Mouse (Mus musculus): ENCODE results near the gene Camkk2. TPM values are rescaled to one million over a fixed set of nuclear protein-coding genes. Genes with fewer than 3 reads are reported as not detected.

Gene Camkk2
- polyA plus RNA-seq, 1 experiment, result 21.2 TPM

- Histone ChIP-seq H3K27ac (ENCODE audit: insufficient read depth, low read length) (no peak overlapping the region), H3K36me3 (ENCODE audit: control insufficient read depth, insufficient read depth, low read length) (peaks cover 10% of the 10 kb centered on the region), H3K4me3 (ENCODE audit: extremely low read depth, insufficient read depth, insufficient read length) (no peak overlapping the region), H3K4me1 (ENCODE audit: control insufficient read depth, insufficient read depth, insufficient read length) (no peaks in the 10 kb centered on the region; the same call in 1 of the 2 replicates), H3K27me3 (ENCODE audit: control insufficient read depth, insufficient read depth, low read length) (no peaks in the 10 kb centered on the region)
- no peak for DNase-seq (ENCODE audit: low read depth in 1 of 2, low spot score in 2 of 2)
- TF ChIP-seq CTCF (IDR thresholded peaks at IDR 0.05; ENCODE audit: extremely low read depth, insufficient read depth, insufficient read length, insufficient replicate concordance) (no peak), POLR2A (IDR thresholded peaks at IDR 0.05; ENCODE audit: low read depth, low read length) (no peak)
- 93% methylated on average over 2 of the region's 2 CpGs for WGBS
Observed at GRCm38 (mm10) chr5:122716793-122717192, 62.4 kb downstream of the Camkk2 start.

DNA sequence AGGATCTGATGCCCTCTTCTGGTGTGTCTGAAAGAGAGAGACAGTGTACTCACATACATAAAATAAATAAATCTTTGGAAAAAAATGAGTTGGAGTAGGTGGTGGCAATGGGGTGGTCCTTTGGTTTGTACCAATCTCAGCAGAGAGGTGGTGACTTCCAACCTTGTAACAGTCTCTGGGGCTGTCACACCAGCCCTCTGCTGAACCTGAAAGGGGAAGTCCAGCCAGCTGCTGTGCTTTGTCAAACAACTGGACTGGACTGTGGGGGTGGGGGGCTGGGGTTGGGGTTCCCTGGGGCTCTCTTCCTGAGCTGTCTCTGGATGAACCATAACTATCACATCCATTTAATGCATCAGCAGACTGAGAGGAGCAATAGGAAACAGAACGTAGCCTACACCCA is 63.5 kb downstream of the Camkk2 start:
- peaks cover 10% of the 10 kb centered on the region for H3K36me3 ChIP-seq (ENCODE audit: control insufficient read depth, insufficient read depth, low read length)
- 59% methylated on average over 1 of the region's 1 CpGs for WGBS
- TF ChIP-seq POLR2A (IDR thresholded peaks at IDR 0.05; ENCODE audit: low read depth, low read length) (no peak), CTCF (IDR thresholded peaks at IDR 0.05; ENCODE audit: extremely low read depth, insufficient read depth, insufficient read length, insufficient replicate concordance) (no peak)
- H3K4me1 ChIP-seq (ENCODE audit: control insufficient read depth, insufficient read depth, insufficient read length), result no peaks in the 10 kb centered on the region; the same call in 1 of the 2 replicates
- no peak overlapping the region for H3K4me3 ChIP-seq (ENCODE audit: extremely low read depth, insufficient read depth, insufficient read length)
- H3K27ac ChIP-seq (ENCODE audit: insufficient read depth, low read length), result no peak overlapping the region
- no peak for DNase-seq (ENCODE audit: low read depth in 1 of 2, low spot score in 2 of 2)
- no peaks in the 10 kb centered on the region for H3K27me3 ChIP-seq (ENCODE audit: control insufficient read depth, insufficient read depth, low read length)

DNA sequence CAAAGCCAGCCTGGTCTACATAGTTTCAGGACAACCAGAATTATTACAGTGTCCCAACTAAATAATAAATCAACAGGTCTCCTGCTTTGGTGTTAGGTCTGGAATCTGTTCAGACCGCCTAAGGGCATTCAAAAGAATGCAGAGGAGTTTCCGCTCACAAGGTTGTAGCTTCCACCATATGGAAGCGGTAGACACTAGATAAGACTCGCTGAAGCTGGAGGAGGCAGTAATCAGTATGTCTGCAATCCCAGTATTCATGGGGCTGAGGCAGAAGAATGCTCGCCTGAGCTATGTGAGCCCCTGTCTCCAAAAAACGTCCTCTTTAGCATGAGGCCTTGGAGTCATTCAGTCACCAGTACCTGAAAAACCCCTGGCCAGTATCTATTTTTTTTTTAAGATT is 70.4 kb downstream of the Camkk2 start:
- H3K27ac ChIP-seq (ENCODE audit: insufficient read depth, low read length), result no peak overlapping the region
- H3K27me3 ChIP-seq (ENCODE audit: control insufficient read depth, insufficient read depth, low read length), result no peaks in the 10 kb centered on the region
- H3K4me3 ChIP-seq (ENCODE audit: extremely low read depth, insufficient read depth, insufficient read length), result no peak overlapping the region
- no peak for DNase-seq (ENCODE audit: low read depth in 1 of 2, low spot score in 2 of 2)
- H3K4me1 ChIP-seq (ENCODE audit: control insufficient read depth, insufficient read depth, insufficient read length), result no peaks in the 10 kb centered on the region; the same call in 1 of the 2 replicates
- no peaks in the 10 kb centered on the region for H3K36me3 ChIP-seq (ENCODE audit: control insufficient read depth, insufficient read depth, low read length)
- 77% methylated on average over 6 of the region's 6 CpGs for WGBS
- TF ChIP-seq CTCF (IDR thresholded peaks at IDR 0.05; ENCODE audit: extremely low read depth, insufficient read depth, insufficient read length, insufficient replicate concordance) (no peak), POLR2A (IDR thresholded peaks at IDR 0.05; ENCODE audit: low read depth, low read length) (no peak)

- TF ChIP-seq POLR2A (IDR thresholded peaks at IDR 0.05; ENCODE audit: low read depth, low read length), result peak; percentile 78
- TF ChIP-seq CTCF (IDR thresholded peaks at IDR 0.05; ENCODE audit: extremely low read depth, insufficient read depth, insufficient read length, insufficient replicate concordance), result no peak
- DNase-seq (ENCODE audit: low read depth in 1 of 2, low spot score in 2 of 2), result peak; percentile 75 to 87
- Histone ChIP-seq H3K4me1 (ENCODE audit: control insufficient read depth, insufficient read depth, insufficient read length) (no peaks in the 10 kb centered on the region; the same call in 1 of the 2 replicates), H3K27ac (ENCODE audit: insufficient read depth, low read length) (peak within 1 kb of the TSS; percentile 95), H3K36me3 (ENCODE audit: control insufficient read depth, insufficient read depth, low read length) (no peaks in the 10 kb centered on the region), H3K27me3 (ENCODE audit: control insufficient read depth, insufficient read depth, low read length) (no peaks in the 10 kb centered on the region), H3K4me3 (ENCODE audit: extremely low read depth, insufficient read depth, insufficient read length) (peak within 1 kb of the TSS; percentile 76)
- WGBS, result 1% methylated on average over 65 of the region's 66 CpGs
Observed at GRCm38 (mm10) chr5:122707276-122708181, 71.7 kb downstream of the Camkk2 start, which contains the start of gene P2rx4. TSS of gene P2rx4 (plus strand) at chr5:122707544.

- no peaks in the 10 kb centered on the region for H3K27me3 ChIP-seq (ENCODE audit: control insufficient read depth, insufficient read depth, low read length)
- TF ChIP-seq POLR2A (IDR thresholded peaks at IDR 0.05; ENCODE audit: low read depth, low read length) (no peak), CTCF (IDR thresholded peaks at IDR 0.05; ENCODE audit: extremely low read depth, insufficient read depth, insufficient read length, insufficient replicate concordance) (no peak)
- H3K36me3 ChIP-seq (ENCODE audit: control insufficient read depth, insufficient read depth, low read length), result no peaks in the 10 kb centered on the region
- 31% methylated on average over 5 of the region's 5 CpGs for WGBS
- no peak for DNase-seq (ENCODE audit: low read depth in 1 of 2, low spot score in 2 of 2)
- H3K4me3 ChIP-seq (ENCODE audit: extremely low read depth, insufficient read depth, insufficient read length), result peak overlapping the region; percentile 76
- H3K27ac ChIP-seq (ENCODE audit: insufficient read depth, low read length), result peak overlapping the region; percentile 95
- H3K4me1 ChIP-seq (ENCODE audit: control insufficient read depth, insufficient read depth, insufficient read length), result no peaks in the 10 kb centered on the region; the same call in 1 of the 2 replicates
Observed at GRCm38 (mm10) chr5:122706917-122707275, 72.3 kb downstream of the Camkk2 start.

DNA sequence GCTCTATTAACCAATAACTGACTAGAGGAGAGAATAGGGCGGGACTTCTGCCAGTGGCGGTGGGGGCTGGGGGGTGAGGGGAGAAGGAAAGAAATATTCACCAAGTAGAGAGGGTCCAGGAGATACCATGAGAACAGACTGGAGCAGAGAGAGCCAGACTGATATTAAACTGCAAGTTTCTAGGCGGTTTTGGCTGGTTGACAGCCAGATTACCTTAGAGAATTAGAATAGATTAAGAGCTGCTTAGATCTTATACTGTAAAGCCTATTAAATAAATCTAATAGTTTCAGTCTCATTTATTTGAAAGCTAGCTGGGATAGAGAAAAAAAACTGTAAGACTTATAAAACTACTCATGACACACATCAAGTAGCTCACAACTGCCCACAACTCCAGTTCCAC is 74.0 kb downstream of the Camkk2 start:
- Histone ChIP-seq H3K4me1 (ENCODE audit: control insufficient read depth, insufficient read depth, insufficient read length) (peaks cover 3% of the 10 kb centered on the region; the same call in 1 of the 2 replicates), H3K4me3 (ENCODE audit: extremely low read depth, insufficient read depth, insufficient read length) (no peak overlapping the region), H3K36me3 (ENCODE audit: control insufficient read depth, insufficient read depth, low read length) (no peaks in the 10 kb centered on the region), H3K27ac (ENCODE audit: insufficient read depth, low read length) (no peak overlapping the region), H3K27me3 (ENCODE audit: control insufficient read depth, insufficient read depth, low read length) (no peaks in the 10 kb centered on the region)
- WGBS, result 80% methylated on average over 3 of the region's 3 CpGs
- TF ChIP-seq POLR2A (IDR thresholded peaks at IDR 0.05; ENCODE audit: low read depth, low read length), result no peak
- DNase-seq (ENCODE audit: low read depth in 1 of 2, low spot score in 2 of 2), result no peak

DNA sequence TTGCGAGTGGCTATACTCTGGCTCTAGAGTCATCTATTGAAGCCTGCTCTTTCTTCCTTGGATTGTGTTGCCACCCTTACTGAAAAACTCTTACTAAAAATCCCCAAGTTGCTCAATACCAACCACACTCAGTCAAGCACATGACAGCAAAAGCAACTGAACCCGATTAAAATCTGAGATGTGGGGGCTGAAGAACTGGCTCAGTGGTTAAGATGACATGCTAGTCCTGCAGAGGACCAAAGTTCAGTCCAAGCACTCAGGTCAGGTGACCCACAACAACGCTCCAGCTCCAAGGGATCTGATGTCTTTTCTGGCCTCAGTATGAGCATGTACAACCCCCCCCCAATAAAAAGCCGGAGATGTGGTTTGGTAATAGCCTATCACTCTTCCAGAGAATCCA is 74.6 kb downstream of the Camkk2 start:
- Histone ChIP-seq H3K4me3 (ENCODE audit: extremely low read depth, insufficient read depth, insufficient read length) (no peak overlapping the region), H3K27ac (ENCODE audit: insufficient read depth, low read length) (no peak overlapping the region), H3K4me1 (ENCODE audit: control insufficient read depth, insufficient read depth, insufficient read length) (peaks cover 3% of the 10 kb centered on the region; the same call in 1 of the 2 replicates), H3K27me3 (ENCODE audit: control insufficient read depth, insufficient read depth, low read length) (no peaks in the 10 kb centered on the region), H3K36me3 (ENCODE audit: control insufficient read depth, insufficient read depth, low read length) (no peaks in the 10 kb centered on the region)
- 65% methylated on average over 4 of the region's 4 CpGs for WGBS
- TF ChIP-seq POLR2A (IDR thresholded peaks at IDR 0.05; ENCODE audit: low read depth, low read length), result no peak
- no peak for TF ChIP-seq CTCF (IDR thresholded peaks at IDR 0.05; ENCODE audit: extremely low read depth, insufficient read depth, insufficient read length, insufficient replicate concordance)
- DNase-seq (ENCODE audit: low read depth in 1 of 2, low spot score in 2 of 2), result no peak
